Mouse (Mus musculus) left cerebral cortex, postnatal 25 days (tissue): Measurements from ENCODE around the gene Cdh22. TPM values are rescaled to one million over a fixed set of nuclear protein-coding genes. Genes with fewer than 3 reads are reported as not detected.
A peak's percentile ranks its signal among the peaks of the same experiment; 100 is the strongest.

Experiments used
- DNase-seq, 2 experiments: peaks; one replicate each; pipeline ENCODE4 v3.0.0; 2022; ENCODE audit warnings: low spot score in 2 of 2, mixed read lengths in 1 of 2
- intact Hi-C: fragments of 180-260 bp; cut with DNase I; formaldehyde crosslinking; loops from one replicate; pipeline ENCODE4 v1.15.1; 2025
- total RNA-seq, 2 experiments: library from RNA; stranded (reverse); gene quantifications; 2 replicates each; pipeline ENCODE4 v1.2.3; 2021

The Cdh22 gene
- 10 to 100 TPM; 53.9 to 54.7 TPM for total RNA-seq

- intact Hi-C loops: loop anchor here (1.0 to 5.0 kb wide), 5 partner anchors 23 to 160 kb away; no protein-coding TSS in a partner anchor
- DNase-seq: peak; percentile 80
These were observed at the start of gene Cdh22 for GRCm38 (mm10) chr2:165234613-165235291. TSS of gene Cdh22 (minus strand) at chr2:165234853.

- no peak for DNase-seq
- intact Hi-C loops: no loop called here
These were observed 49.7 kb upstream of the Cdh22 start for GRCm38 (mm10) chr2:165284377-165284776.

GRCm38 (mm10) chr2:165283644-165284043, 49.0 kb upstream of the Cdh22 start:
- no peak for DNase-seq
- intact Hi-C loops: no loop called here

GRCm38 (mm10) chr2:165281779-165282311, 47.2 kb upstream of the Cdh22 start:
- intact Hi-C loops: no loop called here
- DNase-seq: no peak

GRCm38 (mm10) chr2:165279351-165279750, 44.7 kb upstream of the Cdh22 start:
- intact Hi-C loops: loop anchor here (5.0 kb wide), 1 partner anchor 317 kb away; the partner anchor contains the start of gene Slc12a5
- DNase-seq: no peak

- intact Hi-C loops: loop anchor here (2.0 to 5.0 kb wide), 2 partner anchors 42 to 315 kb away; partner anchors contain the start of genes Cdh22 and Slc12a5
- DNase-seq: no peak
These were observed 42.6 kb upstream of the Cdh22 start for GRCm38 (mm10) chr2:165277188-165277740.

- intact Hi-C loops: loop anchor here (1.0 to 5.0 kb wide), 3 partner anchors 41 to 314 kb away; partner anchors contain the start of genes Cdh22 and Slc12a5
- peak; percentile 84 to 85 for DNase-seq
These were observed 41.2 kb upstream of the Cdh22 start for GRCm38 (mm10) chr2:165275824-165276223.

GRCm38 (mm10) chr2:165275124-165275640, 40.5 kb upstream of the Cdh22 start:
- intact Hi-C loops: loop anchor here (5.0 kb wide), 1 partner anchor 313 kb away; the partner anchor contains the start of gene Slc12a5
- no peak for DNase-seq

- DNase-seq: no peak
- intact Hi-C loops: no loop called here
These were observed 38.9 kb upstream of the Cdh22 start for GRCm38 (mm10) chr2:165273589-165273988.

GRCm38 (mm10) chr2:165271326-165271725, 36.7 kb upstream of the Cdh22 start:
- no peak for DNase-seq
- intact Hi-C loops: no loop called here

GRCm38 (mm10) chr2:165270858-165271257, 36.2 kb upstream of the Cdh22 start:
- intact Hi-C loops: no loop called here
- DNase-seq: no peak

- peak in 1 of 2 experiments; percentile 42 for DNase-seq
- intact Hi-C loops: no loop called here
These were observed 32.1 kb upstream of the Cdh22 start for GRCm38 (mm10) chr2:165266739-165267138.

GRCm38 (mm10) chr2:165263861-165264260, 29.2 kb upstream of the Cdh22 start:
- intact Hi-C loops: no loop called here

GRCm38 (mm10) chr2:165262274-165262990, 27.8 kb upstream of the Cdh22 start:
- intact Hi-C loops: no loop called here
- DNase-seq: no peak

More at GRCm38 (mm10) chr2:165263861-165264260, 29.2 kb upstream of the Cdh22 start:
- DNase-seq: peak in 1 of 2 experiments; percentile 45

GRCm38 (mm10) chr2:165259859-165260258, 25.2 kb upstream of the Cdh22 start:
- intact Hi-C loops: no loop called here

GRCm38 (mm10) chr2:165258321-165258720, 23.7 kb upstream of the Cdh22 start:
- intact Hi-C loops: no loop called here
- DNase-seq: no peak

More at GRCm38 (mm10) chr2:165259859-165260258, 25.2 kb upstream of the Cdh22 start:
- no peak for DNase-seq

GRCm38 (mm10) chr2:165257151-165257834, 22.6 kb upstream of the Cdh22 start:
- DNase-seq: peak; percentile 46 to 92
- intact Hi-C loops: loop anchor here (1.0 kb wide), 2 partner anchors 23 to 31 kb away; partner anchors contain the start of gene Cdh22

GRCm38 (mm10) chr2:165256213-165256612, 21.6 kb upstream of the Cdh22 start:
- intact Hi-C loops: no loop called here
- no peak for DNase-seq

- DNase-seq: no peak
- intact Hi-C loops: no loop called here
These were observed 19.2 kb upstream of the Cdh22 start for GRCm38 (mm10) chr2:165253867-165254266.
